ENCODE assay signal across 15 mouse cellular contexts in genomic region chr8:35927408-35927871, GRCm38 (mm10).
DNase-seq lines count a peak whose midpoint lies in the region; ATAC-seq lines count a peak whose summit lies in the region.
"Had no signal": no experiment of that assay in that cellular context is flagged by ENCODE, and none has a peak within 500 bp of the region (broad histone marks: within the 10 kb centered on the region; RNA-seq: fewer than 3 reads in every experiment).

No protein-coding gene starts in this region.

- ATAC-seq in heart, embryonic 12.5 days (ENCODE audit: insufficient number of reproducible peaks, low FRiP score): no peak
- no peak for ATAC-seq in kidney, embryonic 16.5 days (ENCODE audit: low FRiP score, low TSS enrichment)

- peaks cover 9% of the 10 kb centered on the region; the same call in 1 of the 2 replicates for H3K4me1 ChIP-seq in heart, embryonic 12.5 days (replicated peaks)
- 0 out of 2 replicates have a peak, but pooled peaks cover 4% of the 10 kb centered on the region for H3K4me1 ChIP-seq in kidney, embryonic 16.5 days (ENCODE audit: insufficient read depth, low read length)
- H3K4me1 ChIP-seq: limb, embryonic 13.5 days; liver, embryonic 15.5 days; midbrain, embryonic 10.5 days had no signal

- peak; percentile 36 for DNase-seq in cerebellum, adult 8-10 months
- DNase-seq in cerebellum, adult 9-11 months: no peak
- DNase-seq in heart, adult 11 months: peak; percentile 94
- peak; percentile 52 to 68 for DNase-seq in kidney, postnatal 25 days
- peak; percentile 45 for DNase-seq in lung, postnatal 36 days
- DNase-seq in spleen, postnatal 36 days (ENCODE audit: low spot score in 2 of 2): no peak
- DNase-seq: adrenal gland, postnatal 25 days; gastrocnemius, postnatal 36 days; thymus, postnatal 36 days had no signal

- H3K4me2 ChIP-seq in heart, embryonic 12.5 days: no peak overlapping the region
- no peak overlapping the region for H3K4me2 ChIP-seq in kidney, embryonic 16.5 days (replicated peaks; ENCODE audit: low read depth, low read length)
- H3K4me2 ChIP-seq: kidney, embryonic 15.5 days; limb, embryonic 13.5 days; liver, embryonic 15.5 days had no signal

- H3K9me3 ChIP-seq in heart, embryonic 12.5 days (replicated peaks): peaks cover 4% of the 10 kb centered on the region; the same call in 1 of the 2 replicates
- H3K9me3 ChIP-seq in kidney, embryonic 16.5 days (ENCODE audit: low read length): 0 out of 2 replicates have a peak, but pooled peaks cover 2% of the 10 kb centered on the region
- H3K9me3 ChIP-seq: kidney, embryonic 15.5 days; limb, embryonic 13.5 days; liver, embryonic 15.5 days; midbrain, embryonic 10.5 days had no signal

- no peaks in the 10 kb centered on the region for H3K27me3 ChIP-seq in heart, embryonic 12.5 days (replicated peaks)
- H3K27me3 ChIP-seq in kidney, embryonic 16.5 days (ENCODE audit: insufficient read depth, low read length): no peaks in the 10 kb centered on the region
- H3K27me3 ChIP-seq: kidney, embryonic 15.5 days; limb, embryonic 13.5 days; liver, embryonic 15.5 days had no signal

- 82% methylated on average over 5 of the region's 5 CpGs for WGBS in heart, embryonic 12.5 days
- WGBS in kidney, embryonic 16.5 days: 38% methylated on average over 5 of the region's 5 CpGs

- no peak overlapping the region for H3K9ac ChIP-seq in heart, embryonic 12.5 days
- no peak overlapping the region for H3K9ac ChIP-seq in kidney, embryonic 16.5 days (replicated peaks; ENCODE audit: low read length)
- H3K9ac ChIP-seq: kidney, embryonic 15.5 days; limb, embryonic 13.5 days; liver, embryonic 15.5 days had no signal

- H3K36me3 ChIP-seq in heart, embryonic 12.5 days: no peaks in the 10 kb centered on the region
- H3K36me3 ChIP-seq in kidney, embryonic 16.5 days (ENCODE audit: insufficient read depth, low read length): no peaks in the 10 kb centered on the region
- H3K36me3 ChIP-seq: kidney, embryonic 15.5 days; limb, embryonic 13.5 days; liver, embryonic 15.5 days; midbrain, embryonic 10.5 days had no signal

- H3K27ac ChIP-seq in heart, embryonic 12.5 days (ENCODE audit: poor library complexity, severe bottlenecking): no peak overlapping the region
- H3K27ac ChIP-seq in kidney, embryonic 16.5 days (ENCODE audit: low read length): no peak overlapping the region
- H3K27ac ChIP-seq: kidney, embryonic 15.5 days; limb, embryonic 13.5 days; liver, embryonic 15.5 days; midbrain, embryonic 10.5 days had no signal

- no peak overlapping the region for H3K4me3 ChIP-seq in heart, embryonic 12.5 days
- H3K4me3 ChIP-seq in kidney, embryonic 16.5 days (ENCODE audit: low read length): no peak overlapping the region
- H3K4me3 ChIP-seq: kidney, embryonic 15.5 days; limb, embryonic 13.5 days; liver, embryonic 15.5 days; midbrain, embryonic 10.5 days had no signal

Comparison
In these comparisons a context has a peak if more than half of its experiments do, and no peak if none do; other contexts are left out.
1. DNase-seq: peak in cerebellum, adult 8-10 months (single experiment), heart, adult 11 months (single experiment), kidney, postnatal 25 days (2 of 2) and lung, postnatal 36 days (single experiment); none in cerebellum, adult 9-11 months (single experiment) and spleen, postnatal 36 days (0 of 2).